ENCODE assay signal across 23 mouse cellular contexts in genomic region chr3:102147189-102147588, GRCm38 (mm10). TPM values are rescaled to one million over a fixed set of nuclear protein-coding genes. Genes with fewer than 3 reads are reported as not detected.
DNase-seq lines count a peak whose midpoint lies in the region; ATAC-seq and TF ChIP-seq lines count a peak whose summit lies in the region.
"Had no signal": no experiment of that assay in that cellular context is flagged by ENCODE, and none has a peak within 500 bp of the region (broad histone marks: within the 10 kb centered on the region; RNA-seq: fewer than 3 reads in every experiment).

No protein-coding gene starts in this region.

- H3K4me3 ChIP-seq in forebrain, embryonic 10.5 days = no peak overlapping the region
- no peak overlapping the region for H3K4me3 ChIP-seq in forebrain, embryonic 13.5 days
- H3K4me3 ChIP-seq in heart, embryonic 12.5 days = no peak overlapping the region
- no peak overlapping the region for H3K4me3 ChIP-seq in hindbrain, postnatal 0 days (ENCODE audit: low read length)
- H3K4me3 ChIP-seq in hindbrain, embryonic 12.5 days = no peak overlapping the region
- H3K4me3 ChIP-seq: embryonic facial prominence, embryonic 12.5 days; heart, embryonic 13.5 days; kidney, embryonic 15.5 days; stomach, embryonic 15.5 days had no signal

- WGBS in forebrain, embryonic 10.5 days = 77% methylated on average over 4 of the region's 4 CpGs
- 73% methylated on average over 4 of the region's 4 CpGs for WGBS in forebrain, embryonic 13.5 days
- WGBS in heart, embryonic 12.5 days = 72% methylated on average over 4 of the region's 4 CpGs
- 63% methylated on average over 4 of the region's 4 CpGs for WGBS in hindbrain, postnatal 0 days
- 77% methylated on average over 4 of the region's 4 CpGs for WGBS in hindbrain, embryonic 12.5 days

- DNase-seq in forebrain, embryonic 10.5 days (ENCODE audit: extremely low spot score, low spot score) = no peak
- DNase-seq in heart, adult 11 months = peak; percentile 94
- no peak for DNase-seq in hindbrain, postnatal 0 days (ENCODE audit: low spot score)
- peak; percentile 43 to 51 for DNase-seq in heart, postnatal 10 days
- DNase-seq in spleen, postnatal 10 days (ENCODE audit: low spot score in 2 of 2) = no peak
- DNase-seq: adrenal gland, postnatal 10 days; cerebellum, adult 18-20 months; cerebellum, postnatal 14 days; gastrocnemius, postnatal 10 days; kidney, adult 11 months; kidney, postnatal 36 days; layer of hippocampus, postnatal 36 days; liver, postnatal 0 days; thymus, postnatal 36 days had no signal

- no peak overlapping the region for H3K4me2 ChIP-seq in forebrain, embryonic 13.5 days
- H3K4me2 ChIP-seq in heart, embryonic 12.5 days = no peak overlapping the region
- H3K4me2 ChIP-seq in hindbrain, postnatal 0 days (ENCODE audit: low read depth, low read length) = no peak overlapping the region
- no peak overlapping the region for H3K4me2 ChIP-seq in hindbrain, embryonic 12.5 days (replicated peaks)
- H3K4me2 ChIP-seq: embryonic facial prominence, embryonic 12.5 days; heart, embryonic 13.5 days; kidney, embryonic 15.5 days; stomach, embryonic 15.5 days had no signal

- H3K36me3 ChIP-seq in forebrain, embryonic 10.5 days (replicated peaks) = no peaks in the 10 kb centered on the region
- no peaks in the 10 kb centered on the region for H3K36me3 ChIP-seq in forebrain, embryonic 13.5 days (ENCODE audit: poor library complexity, severe bottlenecking)
- H3K36me3 ChIP-seq in heart, embryonic 12.5 days = peaks cover 4% of the 10 kb centered on the region; the same call in 1 of the 2 replicates
- no peaks in the 10 kb centered on the region for H3K36me3 ChIP-seq in hindbrain, postnatal 0 days (ENCODE audit: insufficient read depth, low read length)
- H3K36me3 ChIP-seq in hindbrain, embryonic 12.5 days = no peaks in the 10 kb centered on the region
- H3K36me3 ChIP-seq: embryonic facial prominence, embryonic 12.5 days; kidney, embryonic 15.5 days; stomach, embryonic 15.5 days had no signal

- H3K27ac ChIP-seq in forebrain, embryonic 10.5 days = peak overlapping the region; percentile 70
- H3K27ac ChIP-seq in forebrain, embryonic 13.5 days = no peak overlapping the region
- no peak overlapping the region; the same call in 1 of the 2 replicates for H3K27ac ChIP-seq in heart, embryonic 12.5 days (ENCODE audit: poor library complexity, severe bottlenecking)
- H3K27ac ChIP-seq in hindbrain, postnatal 0 days = no peak overlapping the region
- H3K27ac ChIP-seq in hindbrain, embryonic 12.5 days = no peak overlapping the region
- H3K27ac ChIP-seq: embryonic facial prominence, embryonic 12.5 days; heart, embryonic 13.5 days; kidney, embryonic 15.5 days; macrophage; stomach, embryonic 15.5 days had no signal

- intact Hi-C loops in heart, postnatal 10 days (cut with DNase I) = no loop called here

- ATAC-seq in forebrain, embryonic 13.5 days = no peak
- ATAC-seq in heart, embryonic 12.5 days (ENCODE audit: insufficient number of reproducible peaks, low FRiP score) = no peak
- 0 out of 2 replicates have a peak, but pooled peaks have one; percentile 35 for ATAC-seq in hindbrain, postnatal 0 days
- ATAC-seq in hindbrain, embryonic 12.5 days (ENCODE audit: low FRiP score) = no peak
- ATAC-seq: liver, postnatal 0 days; lung, postnatal 0 days had no signal

- TF ChIP-seq CTCF in hindbrain, postnatal 0 days (IDR thresholded peaks at IDR 0.05; ENCODE audit: low read depth) = no peak

- H3K9me3 ChIP-seq in forebrain, embryonic 10.5 days = no peaks in the 10 kb centered on the region
- H3K9me3 ChIP-seq in forebrain, embryonic 13.5 days (replicated peaks) = no peaks in the 10 kb centered on the region
- no peaks in the 10 kb centered on the region for H3K9me3 ChIP-seq in heart, embryonic 12.5 days (replicated peaks)
- H3K9me3 ChIP-seq in hindbrain, postnatal 0 days (ENCODE audit: low read length) = no peaks in the 10 kb centered on the region
- H3K9me3 ChIP-seq in hindbrain, embryonic 12.5 days (replicated peaks) = no peaks in the 10 kb centered on the region
- H3K9me3 ChIP-seq: embryonic facial prominence, embryonic 12.5 days; heart, embryonic 13.5 days; kidney, embryonic 15.5 days; stomach, embryonic 15.5 days had no signal

- peaks cover 55% of the 10 kb centered on the region for H3K27me3 ChIP-seq in forebrain, embryonic 10.5 days (ENCODE audit: poor library complexity, severe bottlenecking)
- H3K27me3 ChIP-seq in forebrain, embryonic 13.5 days = no peaks in the 10 kb centered on the region
- no peaks in the 10 kb centered on the region for H3K27me3 ChIP-seq in heart, embryonic 12.5 days (replicated peaks)
- no peaks in the 10 kb centered on the region for H3K27me3 ChIP-seq in hindbrain, postnatal 0 days (ENCODE audit: insufficient read depth, low read length)
- no peaks in the 10 kb centered on the region for H3K27me3 ChIP-seq in hindbrain, embryonic 12.5 days
- H3K27me3 ChIP-seq: embryonic facial prominence, embryonic 12.5 days; heart, embryonic 13.5 days; kidney, embryonic 15.5 days; stomach, embryonic 15.5 days had no signal

- no peak overlapping the region for H3K9ac ChIP-seq in forebrain, embryonic 13.5 days
- H3K9ac ChIP-seq in heart, embryonic 12.5 days = no peak overlapping the region
- no peak overlapping the region for H3K9ac ChIP-seq in hindbrain, postnatal 0 days (replicated peaks; ENCODE audit: low read length)
- H3K9ac ChIP-seq in hindbrain, embryonic 12.5 days = no peak overlapping the region
- H3K9ac ChIP-seq: embryonic facial prominence, embryonic 12.5 days; heart, embryonic 13.5 days; kidney, embryonic 15.5 days; liver, postnatal 0 days; stomach, embryonic 15.5 days had no signal

- H3K4me1 ChIP-seq in forebrain, embryonic 10.5 days = peaks cover 62% of the 10 kb centered on the region
- peaks cover 24% of the 10 kb centered on the region for H3K4me1 ChIP-seq in forebrain, embryonic 13.5 days
- peaks cover 45% of the 10 kb centered on the region for H3K4me1 ChIP-seq in heart, embryonic 12.5 days (replicated peaks)
- H3K4me1 ChIP-seq in hindbrain, postnatal 0 days (ENCODE audit: insufficient read depth, low read length) = 0 out of 2 replicates have a peak, but pooled peaks cover 4% of the 10 kb centered on the region
- H3K4me1 ChIP-seq in hindbrain, embryonic 12.5 days = peaks cover 24% of the 10 kb centered on the region
- H3K4me1 ChIP-seq: stomach, embryonic 15.5 days had no signal

RNA-seq across cellular contexts. Expression of gene Vangl1, which starts 57.3 kb away (rescaled TPM):
- polyA plus RNA-seq in forebrain, embryonic 10.5 days (2016; fragmentation: Nextera tagmentation; extraction: Ambion mirVana) = 9.5 and 11.0 TPM in 2 replicates
- 3.7 and 5.1 TPM in 2 replicates for polyA plus RNA-seq in forebrain, embryonic 13.5 days (2015; fragmentation: Nextera tagmentation; extraction: Ambion mirVana)
- polyA plus RNA-seq in heart, embryonic 12.5 days (2016; fragmentation: Nextera tagmentation; extraction: Ambion mirVana) = 31.0 and 31.8 TPM in 2 replicates
- total RNA-seq in hindbrain, postnatal 0 days (2014; rRNA removed) = 9.4 and 13.5 TPM in 2 replicates
- polyA plus RNA-seq in hindbrain, postnatal 0 days (2015; fragmentation: Nextera tagmentation; extraction: Ambion mirVana) = 7.5 and 8.0 TPM in 2 replicates
- polyA plus RNA-seq in hindbrain, embryonic 12.5 days (2016; fragmentation: Nextera tagmentation; extraction: Ambion mirVana) = 11.1 and 15.2 TPM in 2 replicates
- 10 to 100 TPM; 24.2 to 25.3 TPM for total RNA-seq in heart, postnatal 10 days (2021)

Comparison
In these comparisons a context has a peak if more than half of its experiments do, and no peak if none do; other contexts are left out.
1. DNase-seq: peak in heart, adult 11 months (single experiment) and heart, postnatal 10 days (2 of 2); none in forebrain, embryonic 10.5 days (single experiment), hindbrain, postnatal 0 days (single experiment) and spleen, postnatal 10 days (0 of 2).